Mouse (Mus musculus) kidney, postnatal 0 days (tissue): ENCODE measurements around the gene Olfr60. TPM values are rescaled to one million over a fixed set of nuclear protein-coding genes. Genes with fewer than 3 reads are reported as not detected.

ENCODE experiments used
- ATAC-seq: fragments of 200-750 bp; cut with Nextera tagmentation; replicated peaks from 2 replicates; pipeline ENCODE4 v1.8.0; 2017; ENCODE audit warnings: low read depth, moderate number of reproducible peaks, moderate TSS enrichment, moderate library complexity; ENCODE audit not compliant: low FRiP score
- DNase-seq: peaks from one replicate; pipeline ENCODE4 v3.0.0-alpha.2; 2016; ENCODE audit warnings: low spot score
- H3K27ac ChIP-seq: fragments of 300-500 bp; sonication (generic); 2 replicates; pipeline ENCODE4 v1.5.1; 2014; ENCODE audit warnings: mild to moderate bottlenecking
- H3K27me3 ChIP-seq: fragments of 300-500 bp; sonication (generic); 2 replicates; pipeline ENCODE4 v1.6.1; 2014; ENCODE audit warnings: low read length, mixed read lengths; ENCODE audit not compliant: insufficient read depth
- H3K36me3 ChIP-seq: fragments of 300-500 bp; sonication (generic); 2 replicates; pipeline ENCODE4 v1.6.1; 2014; ENCODE audit warnings: low read length, mixed read lengths; ENCODE audit not compliant: insufficient read depth
- H3K4me1 ChIP-seq: fragments of 300-500 bp; sonication (generic); replicated peaks from 2 replicates; pipeline ENCODE4 v1.6.1; 2014; ENCODE audit warnings: antibody characterized with exemption, low read length, mixed read lengths; ENCODE audit not compliant: insufficient read depth
- H3K4me2 ChIP-seq: fragments of 300-500 bp; sonication (generic); 2 replicates; pipeline ENCODE4 v1.6.1; 2014; ENCODE audit warnings: mild to moderate bottlenecking, low read length, moderate library complexity, mixed read lengths
- H3K4me3 ChIP-seq: fragments of 300-500 bp; sonication (generic); replicated peaks from 2 replicates; pipeline ENCODE4 v1.5.1; 2014; ENCODE audit warnings: low read depth, low read length
- H3K9ac ChIP-seq: fragments of 300-500 bp; sonication (generic); 2 replicates; pipeline ENCODE4 v1.6.1; 2014; ENCODE audit warnings: low read depth, low read length
- H3K9me3 ChIP-seq: fragments of 300-500 bp; sonication (generic); replicated peaks from 2 replicates; pipeline ENCODE4 v1.6.1; 2016; ENCODE audit warnings: low read length, inconsistent platforms, mixed read lengths
- CTCF ChIP-seq: IDR thresholded peaks from 2 replicates; pipeline ENCODE4 v1.5.1; 2016; ENCODE audit warnings: antibody characterized with exemption, low read depth, mild to moderate bottlenecking, moderate library complexity
- WGBS: fragments of 180-500 bp; shearing (Covaris S2); extraction: QIAGEN DNeasy Blood & Tissue Kit; methylation state at CpG from one replicate; pipeline ENCODE4 v1.1.7; 2014; 5-methylcytosine and 5-hydroxymethylcytosine counted together
- polyA plus RNA-seq: library from polyadenylated mRNA; unstranded; fragments of >200 nt; fragmentation: Nextera tagmentation; extraction: Ambion mirVana; gene quantifications from 2 replicates; pipeline ENCODE4 v1.2.1, GENCODE M21; 2015

The Olfr60 gene
- polyA plus RNA-seq, 1 experiment from 2014 or later, result not detected

DNA sequence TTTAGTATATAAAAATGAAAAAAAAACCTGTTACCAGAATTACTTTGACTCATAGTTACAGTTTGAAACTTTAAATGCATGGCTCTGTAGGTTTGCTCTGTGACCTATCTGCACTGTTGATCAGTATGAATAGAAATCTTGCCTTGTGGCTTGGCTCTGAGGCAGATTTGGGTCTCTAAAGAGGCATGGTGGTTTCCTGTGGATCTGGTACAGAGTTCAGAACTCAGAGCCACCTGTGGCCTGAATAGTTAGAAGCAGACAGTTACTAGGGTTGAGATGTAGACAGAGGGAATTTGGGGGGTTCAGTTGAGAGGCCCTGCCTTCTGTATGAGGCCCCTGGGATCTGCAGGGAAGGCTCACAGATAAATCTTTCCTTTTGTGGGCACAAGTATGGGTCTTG, 40.3 kb downstream of the Olfr60 start:
- H3K9ac ChIP-seq, result no peak overlapping the region
- ATAC-seq (no peak), DNase-seq (no peak)
- no peaks in the 10 kb centered on the region for H3K9me3 ChIP-seq
- H3K27me3 ChIP-seq, result no peaks in the 10 kb centered on the region
- H3K36me3 ChIP-seq, result no peaks in the 10 kb centered on the region
- no peak for TF ChIP-seq CTCF
- H3K4me2 ChIP-seq, result no peak overlapping the region
- H3K27ac ChIP-seq, result no peak overlapping the region
- no peaks in the 10 kb centered on the region for H3K4me1 ChIP-seq
- no peak overlapping the region for H3K4me3 ChIP-seq

DNA sequence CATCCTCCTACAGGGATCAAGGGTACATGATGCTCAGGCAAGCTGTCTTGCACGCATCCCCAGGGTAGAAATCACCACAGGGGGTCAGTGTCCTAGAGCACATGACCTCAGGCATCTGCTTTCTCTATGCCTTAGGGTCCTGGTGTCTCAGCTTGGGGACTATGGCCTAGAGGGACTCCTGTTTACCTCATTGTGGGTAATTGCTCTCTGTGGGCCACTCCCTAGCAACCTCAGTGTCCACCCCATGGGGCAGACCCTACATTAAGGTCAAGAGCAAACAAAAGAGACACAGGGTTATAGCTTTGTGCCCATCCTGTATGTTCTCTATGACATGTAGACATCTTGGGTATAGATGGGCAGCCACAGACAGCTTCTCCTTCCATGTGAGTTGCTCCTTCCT, 40.9 kb downstream of the Olfr60 start, which contains the start of gene Olfr525:
TSS of gene Olfr525 (plus strand) at position 301 of the 400 bp plus-strand sequence.
- H3K9me3 ChIP-seq, result no peaks in the 10 kb centered on the region
- no peaks in the 10 kb centered on the region for H3K27me3 ChIP-seq
- no peak for DNase-seq
- H3K9ac ChIP-seq, result no peak within 1 kb of the TSS
- no peak within 1 kb of the TSS for H3K4me2 ChIP-seq
- ATAC-seq, result no peak
- WGBS, result 50% methylated on average over 1 of the region's 1 CpGs
- no peaks in the 10 kb centered on the region for H3K4me1 ChIP-seq
- H3K27ac ChIP-seq, result no peak within 1 kb of the TSS
- H3K4me3 ChIP-seq, result no peak within 1 kb of the TSS
- H3K36me3 ChIP-seq, result no peaks in the 10 kb centered on the region
- no peak for TF ChIP-seq CTCF

DNA sequence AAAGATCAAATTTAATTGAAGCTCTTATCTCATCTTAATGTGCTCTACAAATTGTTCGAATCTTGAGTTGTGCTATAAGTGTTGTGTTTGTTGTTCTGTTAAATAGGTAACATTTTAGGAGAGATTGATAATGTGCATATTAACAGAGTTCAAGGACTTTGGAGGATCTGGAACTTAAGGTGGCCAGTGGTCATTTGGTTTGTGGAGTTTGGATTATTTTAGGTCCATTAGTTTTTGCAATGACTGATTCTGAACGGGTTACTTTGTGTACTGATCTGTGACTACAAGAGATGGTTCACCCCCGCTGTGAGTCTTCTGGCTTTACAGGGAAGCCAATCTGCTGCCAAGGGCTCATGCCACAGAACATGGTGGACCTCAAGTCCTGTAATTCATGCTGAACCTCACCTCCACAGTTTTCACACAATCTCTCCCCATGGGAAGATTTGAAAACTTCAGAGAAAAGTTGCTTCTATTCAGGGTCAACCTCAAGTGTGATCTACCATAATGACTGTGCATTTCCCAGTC, 41.5 kb downstream of the Olfr60 start:
- no peak overlapping the region for H3K27ac ChIP-seq
- H3K4me2 ChIP-seq, result no peak overlapping the region
- H3K27me3 ChIP-seq, result no peaks in the 10 kb centered on the region
- 66% methylated on average over 3 of the region's 3 CpGs for WGBS
- no peak for TF ChIP-seq CTCF
- H3K4me1 ChIP-seq, result no peaks in the 10 kb centered on the region
- no peaks in the 10 kb centered on the region for H3K9me3 ChIP-seq
- no peak for ATAC-seq
- no peak for DNase-seq
- H3K9ac ChIP-seq, result no peak overlapping the region
- no peak overlapping the region for H3K4me3 ChIP-seq
- no peaks in the 10 kb centered on the region for H3K36me3 ChIP-seq

DNA sequence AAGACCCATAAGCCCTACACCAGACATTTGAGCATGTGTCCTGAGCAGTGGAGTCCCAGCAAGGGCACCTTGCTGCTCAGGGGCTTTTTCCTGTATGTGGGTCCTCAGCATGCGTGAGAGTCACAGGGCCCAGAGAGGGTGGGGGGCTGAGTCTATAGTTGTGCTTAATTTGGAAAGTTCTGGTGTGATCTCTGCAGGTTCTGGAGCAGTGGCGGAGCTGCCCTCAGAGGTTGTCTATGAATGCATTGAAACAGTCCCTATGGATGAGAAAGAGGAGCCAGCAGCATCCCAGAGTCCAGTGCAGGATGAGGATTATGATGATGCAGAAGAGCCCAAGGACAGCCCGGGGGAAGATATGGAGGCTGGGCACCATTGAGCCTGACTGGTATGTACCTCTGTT, 62.1 kb downstream of the Olfr60 start:
- DNase-seq, result no peak
- H3K4me1 ChIP-seq, result no peaks in the 10 kb centered on the region
- H3K4me3 ChIP-seq, result no peak overlapping the region
- no peak overlapping the region for H3K27ac ChIP-seq
- 87% methylated on average over 3 of the region's 3 CpGs for WGBS
- H3K9ac ChIP-seq, result no peak overlapping the region
- ATAC-seq, result no peak
- H3K36me3 ChIP-seq, result no peaks in the 10 kb centered on the region
- H3K9me3 ChIP-seq, result no peaks in the 10 kb centered on the region
- no peaks in the 10 kb centered on the region for H3K27me3 ChIP-seq
- no peak for TF ChIP-seq CTCF
- no peak overlapping the region for H3K4me2 ChIP-seq

DNA sequence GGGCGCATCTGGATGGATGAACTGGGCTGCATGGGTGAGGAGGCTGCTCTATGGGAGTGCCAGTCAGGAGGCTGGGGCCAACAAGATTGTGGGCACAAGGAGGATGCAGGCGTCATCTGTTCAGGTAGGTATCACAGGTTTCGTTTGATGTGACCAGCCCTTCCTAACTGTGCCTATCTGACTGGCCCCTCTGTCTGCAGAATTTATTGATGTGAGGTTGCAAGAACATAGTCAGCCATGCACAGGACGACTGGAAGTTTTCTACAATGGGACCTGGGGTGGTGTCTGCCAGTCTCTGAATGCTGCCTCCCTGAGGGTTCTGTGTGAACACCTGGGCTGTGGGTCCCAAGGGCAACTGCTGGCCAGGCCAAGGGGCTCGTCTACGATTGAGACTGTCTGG, 64.6 kb downstream of the Olfr60 start:
- ATAC-seq (no peak), DNase-seq (no peak)
- Histone ChIP-seq H3K4me2 (no peak overlapping the region), H3K27me3 (no peaks in the 10 kb centered on the region), H3K4me3 (no peak overlapping the region), H3K9me3 (no peaks in the 10 kb centered on the region), H3K27ac (no peak overlapping the region), H3K36me3 (no peaks in the 10 kb centered on the region), H3K9ac (no peak overlapping the region), H3K4me1 (no peaks in the 10 kb centered on the region)
- TF ChIP-seq CTCF, result no peak
- 73% methylated on average over 6 of the region's 6 CpGs for WGBS

DNA sequence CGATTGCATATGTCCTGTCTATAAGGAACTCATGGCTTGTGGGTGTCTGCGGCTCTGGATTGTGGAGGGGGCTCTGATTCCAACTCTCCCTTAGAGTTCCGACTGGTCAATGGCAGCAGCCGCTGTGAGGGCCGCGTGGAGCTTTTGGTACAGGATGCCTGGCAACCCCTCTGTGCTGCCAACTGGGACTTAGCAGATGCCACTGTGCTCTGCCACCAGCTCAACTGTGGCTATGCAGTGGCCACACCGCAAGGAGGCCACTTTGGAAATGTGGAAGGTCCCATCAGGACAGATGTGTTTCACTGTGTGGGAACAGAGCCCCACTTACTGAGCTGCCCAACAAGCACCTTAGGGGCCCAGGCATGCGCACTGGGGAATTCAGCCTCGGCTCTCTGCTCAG, 65.7 kb downstream of the Olfr60 start:
- H3K36me3 ChIP-seq, result no peaks in the 10 kb centered on the region
- H3K4me3 ChIP-seq, result no peak overlapping the region
- no peak overlapping the region for H3K27ac ChIP-seq
- DNase-seq, result no peak
- no peak overlapping the region for H3K4me2 ChIP-seq
- no peaks in the 10 kb centered on the region for H3K9me3 ChIP-seq
- H3K4me1 ChIP-seq, result no peaks in the 10 kb centered on the region
- no peak overlapping the region for H3K9ac ChIP-seq
- 91% methylated on average over 9 of the region's 9 CpGs for WGBS
- no peak for ATAC-seq
- H3K27me3 ChIP-seq, result no peaks in the 10 kb centered on the region
- TF ChIP-seq CTCF, result no peak

Other genes starting within 250 kb of the Olfr60 start
- gene Paox, start 245.9 kb downstream of the Olfr60 start, polyA plus RNA-seq, result 21.0 and 22.9 TPM in 2 replicates
- 236 and 241 TPM in 2 replicates for gene Echs1, start 245.2 kb downstream of the Olfr60 start, polyA plus RNA-seq
- gene Mtg1, start 224.1 kb downstream of the Olfr60 start, polyA plus RNA-seq, result 29.9 and 30.4 TPM in 2 replicates
- 0.13 and 0.16 TPM in 2 replicates for gene Sprn, start 206.8 kb downstream of the Olfr60 start, polyA plus RNA-seq
- gene Olfr522, start 196.9 kb downstream of the Olfr60 start, polyA plus RNA-seq, result not detected in 2 replicates
- not detected in 2 replicates for gene Olfr523, start 188.5 kb downstream of the Olfr60 start, polyA plus RNA-seq
- gene Olfr524, start 155.7 kb downstream of the Olfr60 start, polyA plus RNA-seq, result not detected in 2 replicates
- gene Cd163l1, start 143.4 kb downstream of the Olfr60 start, polyA plus RNA-seq, result 0.05 TPM in 2 replicates
- not detected in 2 replicates for gene 5830411N06Rik, start 114.4 kb downstream of the Olfr60 start, polyA plus RNA-seq
- gene Olfr525, start 40.8 kb downstream of the Olfr60 start, polyA plus RNA-seq, result not detected in 2 replicates
- not detected in 2 replicates for gene Olfr527, start 27.7 kb downstream of the Olfr60 start, polyA plus RNA-seq
- gene Olfr530, start 14.7 kb upstream of the Olfr60 start, polyA plus RNA-seq, result not detected in 2 replicates
- not detected in 2 replicates for gene Olfr531, start 41.2 kb upstream of the Olfr60 start, polyA plus RNA-seq
- not detected in 2 replicates for gene Olfr532, start 60.0 kb upstream of the Olfr60 start, polyA plus RNA-seq
- gene Olfr533, start 101.7 kb upstream of the Olfr60 start, polyA plus RNA-seq, result not detected in 2 replicates
- not detected in 2 replicates for gene Olfr535, start 122.5 kb upstream of the Olfr60 start, polyA plus RNA-seq
- not detected in 2 replicates for gene Olfr536, start 145.7 kb upstream of the Olfr60 start, polyA plus RNA-seq
- not detected in 2 replicates for gene Olfr538, start 206.2 kb upstream of the Olfr60 start, polyA plus RNA-seq
- gene Olfr46, start 239.6 kb upstream of the Olfr60 start, polyA plus RNA-seq, result 0.01 TPM in 1 of 2 replicates, not detected in the other